Mouse (Mus musculus): Measurements from ENCODE around the gene Adipor1.

Gene Adipor1

GRCm38 (mm10) chr1:134415168-134415831 lies at the start of gene Adipor1:
Adipor1 (plus strand) TSS chr1:134415378.
- peak; percentile 95 to 98 for DNase-seq (ENCODE audit: low spot score in 2 of 2)

- no peak for DNase-seq (ENCODE audit: low spot score in 2 of 2)
These were observed 49.7 kb upstream of the Adipor1 start for GRCm38 (mm10) chr1:134365491-134365890.

- peak in 1 of 2 experiments; percentile 75 for DNase-seq (ENCODE audit: low spot score in 2 of 2)
These were observed 46.3 kb upstream of the Adipor1 start for GRCm38 (mm10) chr1:134368777-134369337.

DNA sequence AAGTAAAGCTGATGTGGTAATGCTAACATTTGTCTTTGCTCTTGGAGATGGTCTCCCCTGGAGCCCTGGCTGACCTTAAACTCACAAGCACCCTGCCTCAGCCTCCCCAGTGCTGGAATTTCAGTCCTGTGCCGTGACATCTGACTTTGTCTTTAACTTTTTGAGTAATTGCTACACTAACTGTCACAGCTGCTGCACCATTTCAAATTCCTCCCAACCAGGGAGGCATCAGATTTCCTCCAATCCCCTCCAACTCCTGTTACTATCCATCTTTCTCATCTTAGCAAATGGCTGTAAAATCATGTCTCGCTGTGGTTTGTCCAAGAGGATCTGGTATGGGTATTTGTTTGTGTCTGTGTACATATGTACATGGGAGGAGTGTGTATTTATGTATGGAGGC lies 41.1 kb upstream of the Adipor1 start:
- DNase-seq (ENCODE audit: low spot score in 2 of 2), result no peak

- DNase-seq (ENCODE audit: low spot score in 2 of 2), result no peak
These were observed 34.1 kb upstream of the Adipor1 start for GRCm38 (mm10) chr1:134381051-134381450.

GRCm38 (mm10) chr1:134381795-134382625 lies 33.2 kb upstream of the Adipor1 start:
- peak in 1 of 2 experiments; percentile 34 for DNase-seq (ENCODE audit: low spot score in 2 of 2)

GRCm38 (mm10) chr1:134384581-134384980 lies 30.6 kb upstream of the Adipor1 start:
- no peak for DNase-seq (ENCODE audit: low spot score in 2 of 2)

DNA sequence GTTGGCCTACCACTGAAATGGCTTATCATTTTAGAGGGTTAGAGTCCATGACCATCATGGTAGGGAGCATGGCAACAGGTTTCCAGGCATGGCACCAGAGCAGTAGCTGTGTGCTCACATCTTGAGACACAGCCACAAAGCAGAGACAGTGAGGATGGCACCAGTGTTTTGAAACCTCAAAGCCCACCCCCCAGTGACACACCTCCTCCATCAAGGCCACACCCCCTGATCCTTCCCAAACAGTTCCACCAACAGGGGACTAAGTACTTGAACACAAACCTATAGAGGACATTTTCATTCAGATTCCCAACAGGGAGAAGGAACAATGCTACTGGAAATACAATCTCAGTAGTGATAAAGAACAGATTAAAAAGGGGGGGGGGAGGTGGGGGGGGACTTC lies 30.0 kb upstream of the Adipor1 start:
- DNase-seq (ENCODE audit: low spot score in 2 of 2), result no peak

GRCm38 (mm10) chr1:134385666-134386065 lies 29.5 kb upstream of the Adipor1 start, which contains the start of gene 4933406M09Rik:
4933406M09Rik (plus strand) TSS chr1:134385940.
- DNase-seq (ENCODE audit: low spot score in 2 of 2), result no peak

DNA sequence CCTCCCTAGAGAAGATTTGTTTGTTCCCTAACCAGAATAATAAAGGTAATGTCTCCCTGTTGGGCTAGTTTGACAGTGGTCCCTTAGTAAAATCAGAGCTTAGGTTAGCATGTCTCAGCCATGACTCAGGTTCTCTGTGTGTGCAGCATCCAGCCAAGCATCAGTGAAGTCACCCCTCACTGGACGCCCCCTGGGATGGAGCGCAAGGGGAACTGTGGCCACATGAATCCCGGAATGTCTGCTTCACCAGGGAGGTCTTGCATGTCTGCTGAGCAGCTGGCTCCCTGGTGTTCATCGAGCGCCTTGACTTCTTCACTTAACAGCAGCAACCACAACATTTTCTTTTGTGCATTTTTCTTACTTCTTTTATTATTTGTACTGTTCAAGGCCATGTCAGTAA lies 21.4 kb upstream of the Adipor1 start:
- DNase-seq (ENCODE audit: low spot score in 2 of 2), result no peak

DNA sequence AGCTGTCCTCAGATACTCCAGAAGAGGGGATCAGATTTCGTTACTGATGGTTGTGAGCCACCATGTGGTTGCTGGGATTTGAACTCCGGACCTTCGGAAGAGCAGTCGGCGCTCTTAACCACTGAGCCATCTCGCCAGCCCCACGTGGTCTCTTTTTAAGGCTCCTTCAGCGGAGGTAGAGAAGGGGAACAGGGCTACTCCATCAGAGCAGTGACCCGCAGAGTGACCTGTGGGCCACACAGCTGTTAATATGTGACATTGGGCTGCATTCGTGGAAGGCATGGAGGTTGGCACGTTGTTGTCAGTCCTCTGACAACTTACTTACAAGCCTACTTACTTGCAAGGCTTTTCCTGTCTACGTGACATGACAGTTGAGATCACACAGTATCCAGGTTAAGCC lies 17.0 kb upstream of the Adipor1 start:
- no peak for DNase-seq (ENCODE audit: low spot score in 2 of 2)

DNA sequence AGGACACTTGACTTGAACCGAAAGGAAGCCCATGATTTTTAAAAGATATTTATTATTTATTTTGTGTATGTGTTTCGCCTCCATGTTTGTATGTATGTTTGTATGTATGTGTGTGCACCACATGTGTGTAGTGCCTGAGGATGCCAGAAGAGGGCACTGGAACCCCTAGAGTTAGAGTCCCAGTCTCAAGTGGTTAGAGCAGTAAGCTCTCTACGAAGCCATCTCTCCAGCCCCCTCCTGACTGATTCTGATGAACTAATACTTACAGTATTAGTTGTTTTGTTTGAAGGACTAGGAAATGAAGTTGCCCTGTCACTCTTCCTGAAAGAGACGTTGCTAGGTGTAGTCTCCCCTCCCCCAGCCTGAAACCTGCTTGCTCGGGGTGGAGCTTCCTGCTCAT lies 15.4 kb upstream of the Adipor1 start:
- no peak for DNase-seq (ENCODE audit: low spot score in 2 of 2)

- DNase-seq (ENCODE audit: low spot score in 2 of 2), result peak in 1 of 2 experiments; percentile 71
These were observed 9.4 kb upstream of the Adipor1 start, which contains the start of gene Cyb5r1 for GRCm38 (mm10) chr1:134405509-134406413. Cyb5r1 (plus strand) TSS chr1:134405559.

GRCm38 (mm10) chr1:134406414-134406771 lies 8.8 kb upstream of the Adipor1 start:
- DNase-seq (ENCODE audit: low spot score in 2 of 2), result no peak

DNA sequence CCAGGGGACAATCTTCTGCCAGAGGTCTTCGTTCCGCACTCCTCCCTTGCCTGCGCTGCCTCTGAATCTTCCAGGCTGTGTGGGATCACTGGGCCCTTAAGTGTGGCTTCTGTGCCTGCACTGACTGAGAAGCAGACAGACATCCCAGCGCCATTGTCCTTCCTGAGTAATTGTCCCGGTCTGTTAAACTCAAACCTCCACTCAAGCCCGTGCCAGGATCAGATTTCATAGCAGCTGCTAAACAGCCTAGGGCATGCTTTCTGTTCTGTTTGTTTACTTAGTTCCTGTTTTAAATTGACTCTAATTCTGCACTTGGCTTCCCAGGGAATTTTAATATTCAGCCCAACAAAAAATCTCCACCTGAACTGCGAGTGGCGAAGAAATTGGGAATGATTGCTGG lies 7.1 kb upstream of the Adipor1 start:
- no peak for DNase-seq (ENCODE audit: low spot score in 2 of 2)

DNA sequence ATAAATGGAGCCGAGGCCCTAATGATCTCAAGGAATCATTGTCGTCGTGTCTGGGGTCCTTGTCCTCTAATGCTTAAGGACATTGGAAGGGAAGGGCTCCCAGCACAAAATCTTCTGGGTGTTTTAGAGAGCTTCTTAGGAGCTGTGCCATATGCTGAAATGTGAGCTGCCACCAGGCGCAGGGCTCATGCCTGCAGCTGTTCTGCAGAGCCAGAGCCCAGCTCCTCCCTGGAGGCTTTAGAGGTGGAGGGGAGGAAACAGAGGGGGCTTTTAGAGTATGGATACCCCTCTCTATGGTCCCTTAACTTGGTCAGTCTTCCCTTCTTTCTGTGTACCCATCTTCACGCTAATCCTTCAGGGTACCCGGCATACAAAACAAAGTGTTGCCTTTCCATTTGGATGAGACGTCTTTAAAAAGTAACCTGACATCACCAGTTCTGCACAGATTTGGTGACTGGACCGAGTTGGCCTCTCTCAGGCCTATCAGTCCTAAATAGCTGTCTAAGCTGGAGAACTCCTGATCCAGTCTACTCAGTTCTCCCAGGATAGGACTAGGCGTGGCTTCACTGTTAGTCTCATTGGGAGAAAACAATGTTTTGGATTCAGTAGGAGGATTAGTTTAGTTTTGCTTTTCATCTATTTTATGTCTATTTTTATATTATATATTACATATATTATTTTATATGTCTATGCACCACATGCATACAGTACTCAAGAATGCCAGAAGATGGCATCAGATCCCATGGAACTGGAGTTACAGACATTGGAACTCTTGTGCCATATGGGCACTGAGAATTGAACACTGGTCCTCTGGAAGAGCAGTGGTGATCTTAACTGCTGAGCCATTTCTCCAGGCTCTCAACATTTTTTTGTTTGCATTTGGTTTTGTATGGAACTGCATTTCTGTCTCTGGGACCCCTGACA lies 3.2 kb upstream of the Adipor1 start:
- DNase-seq (ENCODE audit: low spot score in 2 of 2), result no peak

DNA sequence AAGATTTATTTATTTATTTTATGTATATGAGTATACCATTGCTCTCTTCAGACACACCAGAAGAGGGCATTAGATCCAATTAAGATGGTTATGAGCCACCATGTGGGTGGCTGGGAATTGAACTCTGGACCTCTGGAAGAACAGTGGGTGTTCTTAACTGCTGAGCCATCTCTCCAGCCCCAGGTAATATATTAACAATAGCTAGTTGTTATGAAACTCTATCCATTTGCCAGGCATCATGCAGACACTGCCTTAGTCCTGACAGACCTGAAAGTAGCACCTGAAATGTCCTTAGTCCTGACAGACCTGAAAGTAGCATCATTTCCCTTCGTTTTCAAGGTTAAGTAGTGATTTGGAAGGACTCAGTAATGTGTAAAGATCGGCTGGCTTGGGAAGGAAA lies 1.1 kb upstream of the Adipor1 start:
- DNase-seq (ENCODE audit: low spot score in 2 of 2), result no peak

GRCm38 (mm10) chr1:134414501-134415167 lies 544 bp upstream of the Adipor1 start:
- no peak for DNase-seq (ENCODE audit: low spot score in 2 of 2)

DNA sequence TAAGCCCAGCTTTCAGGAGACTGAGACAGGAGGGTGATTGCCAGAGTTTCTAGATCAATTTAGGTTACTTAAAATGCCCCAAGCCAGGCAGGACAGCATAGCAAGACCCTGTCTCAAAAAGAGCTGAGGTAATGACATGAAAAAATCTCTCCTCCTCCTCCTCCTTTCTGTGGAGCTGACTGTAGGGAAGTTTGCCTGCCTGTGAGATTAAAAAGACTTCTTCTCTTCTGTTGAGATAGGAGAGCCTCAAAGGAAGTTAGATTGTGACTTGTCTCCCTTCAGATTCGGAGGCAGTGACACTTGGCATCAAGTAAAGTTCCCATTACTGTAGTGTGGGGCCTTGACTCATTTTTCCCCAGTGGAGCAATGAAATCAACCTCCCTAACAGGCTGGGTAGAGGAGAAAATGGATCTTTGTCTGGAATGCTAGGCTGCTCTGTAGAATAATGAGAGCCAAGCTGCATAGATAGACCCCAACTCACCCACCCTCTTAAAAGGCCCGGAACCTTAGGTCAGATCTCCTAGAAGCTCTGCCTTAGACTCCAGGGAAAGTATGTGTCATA lies 3.3 kb downstream of the Adipor1 start:
- DNase-seq (ENCODE audit: low spot score in 2 of 2), result no peak

DNA sequence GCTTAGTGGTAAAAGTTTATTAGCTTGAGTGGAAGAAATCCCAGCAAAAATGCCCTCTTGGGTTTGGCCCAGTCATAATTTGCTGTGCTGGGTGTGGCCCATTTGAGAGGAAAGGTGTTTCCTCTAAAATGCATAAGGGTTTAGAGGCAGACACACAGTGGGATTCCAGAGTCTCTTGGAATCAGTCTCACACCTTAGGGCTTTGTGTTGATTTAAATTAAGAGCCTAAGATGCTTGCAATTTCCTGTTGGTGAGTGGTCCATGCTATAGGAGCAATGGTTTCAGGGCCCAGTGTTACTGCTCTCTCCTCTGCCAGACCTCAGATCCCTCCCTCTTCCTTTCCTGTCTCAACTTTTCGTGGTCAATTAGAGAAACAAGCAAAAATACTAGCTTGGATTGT lies 4.0 kb downstream of the Adipor1 start:
- DNase-seq (ENCODE audit: low spot score in 2 of 2), result no peak

Data from left cerebral cortex, adult 9 months (tissue).